Mouse (Mus musculus): ENCODE measurements around the gene Plac1.

Plac1 gene

GRCm38 (mm10) chrX:53196392-53196791 lies 43.5 kb downstream of the Plac1 start:
- DNase-seq: no peak

GRCm38 (mm10) chrX:53188692-53189091 lies 51.2 kb downstream of the Plac1 start:
- no peak for DNase-seq

- no peak for DNase-seq
Measured at GRCm38 (mm10) chrX:53179801-53180200, 60.1 kb downstream of the Plac1 start.

GRCm38 (mm10) chrX:53176296-53176695 lies 63.6 kb downstream of the Plac1 start:
- DNase-seq: no peak

- no peak for DNase-seq
Measured at GRCm38 (mm10) chrX:53168623-53169022, 71.3 kb downstream of the Plac1 start.

- DNase-seq: no peak
Measured at GRCm38 (mm10) chrX:53166901-53167525, 72.9 kb downstream of the Plac1 start.

- DNase-seq: no peak
Measured at GRCm38 (mm10) chrX:53166251-53166900, 73.5 kb downstream of the Plac1 start.

GRCm38 (mm10) chrX:53162589-53162988 lies 77.3 kb downstream of the Plac1 start:
- no peak for DNase-seq

GRCm38 (mm10) chrX:53161583-53161982 lies 78.3 kb downstream of the Plac1 start:
- no peak for DNase-seq

- no peak for DNase-seq
Measured at GRCm38 (mm10) chrX:53161115-53161514, 78.8 kb downstream of the Plac1 start.

GRCm38 (mm10) chrX:53148039-53148438 lies 91.9 kb downstream of the Plac1 start:
- no peak for DNase-seq

- DNase-seq: no peak
Measured at GRCm38 (mm10) chrX:53146389-53146917, 93.5 kb downstream of the Plac1 start.

- no peak for DNase-seq
Measured at GRCm38 (mm10) chrX:53139641-53140040, 100.3 kb downstream of the Plac1 start.

GRCm38 (mm10) chrX:53137066-53137465 lies 102.8 kb downstream of the Plac1 start:
- DNase-seq: no peak

GRCm38 (mm10) chrX:53129501-53129900 lies 110.4 kb downstream of the Plac1 start:
- no peak for DNase-seq

- DNase-seq: no peak
Measured at GRCm38 (mm10) chrX:53126492-53127033, 113.3 kb downstream of the Plac1 start.

GRCm38 (mm10) chrX:53125838-53126467 lies 114.0 kb downstream of the Plac1 start:
- DNase-seq: no peak

GRCm38 (mm10) chrX:53123562-53123961 lies 116.3 kb downstream of the Plac1 start:
- no peak for DNase-seq

- DNase-seq: no peak
Measured at GRCm38 (mm10) chrX:53118631-53119030, 121.3 kb downstream of the Plac1 start.

- DNase-seq: no peak
Measured at GRCm38 (mm10) chrX:53118019-53118418, 121.9 kb downstream of the Plac1 start.

GRCm38 (mm10) chrX:53114994-53115393 lies 124.9 kb downstream of the Plac1 start:
- DNase-seq: no peak

- no peak for DNase-seq
Measured at GRCm38 (mm10) chrX:53110142-53110541, 129.8 kb downstream of the Plac1 start.

GRCm38 (mm10) chrX:53107127-53107526 lies 132.8 kb downstream of the Plac1 start:
- DNase-seq: no peak

GRCm38 (mm10) chrX:53101165-53101564 lies 138.7 kb downstream of the Plac1 start:
- no peak for DNase-seq

All from right cerebral cortex, postnatal 4 days (tissue).